Mouse (Mus musculus) cortical plate, adult 2 months (tissue): ENCODE results near the gene Git2. TPM values are rescaled to one million over a fixed set of nuclear protein-coding genes. Genes with fewer than 3 reads are reported as not detected.

Experiments used
- H3K27ac ChIP-seq: fragments of 200-500 bp; 2 replicates; pipeline ENCODE4 v1.5.1; 2012; ENCODE audit warnings: low read length, control low read depth, inconsistent platforms; ENCODE audit not compliant: insufficient read depth
- H3K4me1 ChIP-seq: fragments of 200-500 bp; 2 replicates; pipeline ENCODE4 v1.6.1; 2011; ENCODE audit warnings: low read length; ENCODE audit not compliant: control insufficient read depth, insufficient read depth
- H3K4me3 ChIP-seq: fragments of 200-500 bp; 2 replicates; pipeline ENCODE4 v1.5.1; 2011; ENCODE audit warnings: mild to moderate bottlenecking, low read length, control low read depth; ENCODE audit not compliant: insufficient read depth
- CTCF ChIP-seq: fragments of 200-500 bp; IDR thresholded peaks from 2 replicates; pipeline ENCODE4 v1.5.1; 2011; ENCODE audit warnings: mild to moderate bottlenecking, control low read depth, low read length; ENCODE audit not compliant: insufficient read depth; ENCODE audit errors: extremely low read depth
- POLR2A ChIP-seq: fragments of 200-500 bp; IDR thresholded peaks from 2 replicates; pipeline ENCODE4 v1.6.1; 2011; ENCODE audit warnings: mild to moderate bottlenecking, low read length, control low read depth; ENCODE audit not compliant: insufficient read depth; ENCODE audit errors: extremely low read depth
- polyA plus RNA-seq: library from polyadenylated mRNA; depleted of rRNA; stranded (reverse); fragments of >200 nt; gene quantifications from 2 replicates; pipeline ENCODE4 v1.2.3, GENCODE M21; 2012

Gene Git2
- polyA plus RNA-seq, 1 experiment = 44.0 TPM

DNA sequence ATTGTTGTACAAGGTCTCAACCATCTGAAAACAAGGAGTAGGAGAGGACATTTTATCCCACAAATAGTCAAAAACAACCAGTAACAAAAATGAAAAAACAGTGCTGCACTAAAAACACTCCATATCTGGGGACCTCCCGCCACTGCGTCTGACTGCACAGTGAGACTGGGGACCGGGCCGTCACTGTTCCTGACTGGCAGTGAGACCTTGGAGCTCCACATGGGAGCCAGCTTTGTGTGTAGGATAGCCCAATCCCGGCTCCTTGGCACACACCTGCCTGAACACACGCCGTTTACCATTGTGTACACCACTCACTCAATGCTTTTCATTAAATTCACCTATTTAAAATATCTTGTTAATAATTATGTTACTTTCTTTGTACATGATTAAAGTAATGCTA is 8.1 kb downstream of the Git2 start:
- no peak for TF ChIP-seq POLR2A
- TF ChIP-seq CTCF = no peak
- Histone ChIP-seq H3K27ac (no peak overlapping the region), H3K4me3 (no peak overlapping the region), H3K4me1 (no peaks in the 10 kb centered on the region)

DNA sequence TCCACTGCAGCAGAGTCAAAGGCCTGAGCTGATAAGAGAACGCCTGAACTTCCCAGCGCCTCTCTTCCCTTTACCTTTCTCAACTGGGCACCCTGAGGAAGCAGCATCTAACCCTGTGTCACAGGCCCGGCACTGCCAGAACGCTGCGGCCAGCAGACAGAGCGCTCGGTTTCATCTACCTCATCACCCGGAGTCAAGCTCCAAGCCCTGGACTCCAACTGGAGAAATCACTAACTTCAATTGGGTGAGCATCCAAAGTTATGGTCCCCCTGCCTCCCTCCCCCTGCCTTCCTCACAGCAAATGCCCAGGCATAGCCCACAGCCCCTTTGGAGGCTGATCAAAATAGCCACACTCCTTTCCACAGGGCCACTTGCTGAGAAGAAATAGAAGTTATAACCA is 8.6 kb downstream of the Git2 start:
- TF ChIP-seq POLR2A (no peak), CTCF (no peak)
- no peaks in the 10 kb centered on the region for H3K4me1 ChIP-seq
- no peak overlapping the region for H3K27ac ChIP-seq
- no peak overlapping the region for H3K4me3 ChIP-seq

DNA sequence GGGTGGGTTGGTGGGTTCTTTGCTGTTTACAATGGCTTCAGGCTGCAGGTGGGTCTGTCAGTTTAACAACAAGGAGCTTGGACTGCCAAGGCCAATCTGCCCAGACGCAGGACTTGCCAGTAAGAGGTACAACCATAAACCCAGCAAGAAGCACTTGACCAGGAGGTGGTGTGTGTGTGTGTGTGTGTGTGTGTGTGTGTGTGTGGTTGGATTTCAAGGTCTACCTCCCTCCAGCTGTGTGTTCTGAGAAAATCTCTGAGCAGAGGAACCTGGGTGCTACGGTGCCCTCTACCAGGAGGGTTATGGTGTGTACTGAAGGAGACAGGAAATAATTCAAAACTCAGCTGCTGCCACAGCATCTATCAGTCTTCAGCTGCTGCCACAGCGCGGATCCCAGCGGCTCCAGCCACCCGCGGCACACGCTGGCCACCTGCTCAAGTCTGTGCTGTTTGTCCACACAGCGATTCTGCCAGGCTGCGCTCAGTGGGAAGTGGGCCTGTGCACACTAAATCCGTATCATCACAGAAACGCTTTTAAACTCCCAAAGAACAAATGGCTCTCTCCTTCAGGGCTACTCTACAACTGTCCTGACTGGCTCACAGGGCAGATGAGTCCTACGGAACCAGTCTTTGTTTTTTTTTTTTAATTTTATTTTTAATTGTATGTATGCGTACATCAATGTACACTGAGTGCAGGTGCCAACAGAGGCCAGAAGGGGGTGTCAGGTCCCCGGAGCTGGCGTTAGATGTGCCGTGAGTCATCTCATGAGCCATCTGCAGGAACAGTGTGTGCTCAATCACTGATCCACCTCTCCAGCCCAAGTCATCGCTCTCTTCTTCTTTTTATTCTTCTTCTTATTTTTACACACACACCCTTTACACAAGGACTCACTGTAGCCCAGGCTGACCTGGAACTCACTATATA is 10.2 kb downstream of the Git2 start:
- TF ChIP-seq POLR2A (no peak), CTCF (0 out of 2 replicates have a peak, but pooled peaks have one; percentile 6)
- H3K4me1 ChIP-seq = peaks cover 2% of the 10 kb centered on the region; the same call in 1 of the 2 replicates
- no peak overlapping the region for H3K27ac ChIP-seq

DNA sequence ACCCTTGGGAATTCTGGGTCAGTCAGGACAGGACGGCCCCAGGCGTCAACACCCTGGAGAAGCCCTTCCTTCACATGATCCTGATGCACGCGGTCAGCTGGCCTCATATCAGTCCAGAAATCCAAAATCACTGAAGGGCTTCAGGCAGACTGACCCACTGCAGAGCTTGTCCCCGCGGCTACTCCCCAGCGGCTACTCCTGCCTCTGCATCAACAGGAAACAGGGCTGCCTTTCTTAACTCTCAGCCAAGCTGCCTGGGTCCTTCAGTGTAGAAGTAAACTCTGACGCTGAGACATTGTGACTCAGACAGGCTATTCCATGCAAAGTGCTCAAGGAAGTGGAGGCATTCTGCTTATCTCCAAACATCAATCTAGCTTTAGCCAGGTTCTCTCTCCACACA is 13.3 kb downstream of the Git2 start:
- TF ChIP-seq POLR2A = no peak
- no peak for TF ChIP-seq CTCF

More for the DNA sequence above, 10.2 kb downstream of the Git2 start:
- no peak overlapping the region for H3K4me3 ChIP-seq

DNA sequence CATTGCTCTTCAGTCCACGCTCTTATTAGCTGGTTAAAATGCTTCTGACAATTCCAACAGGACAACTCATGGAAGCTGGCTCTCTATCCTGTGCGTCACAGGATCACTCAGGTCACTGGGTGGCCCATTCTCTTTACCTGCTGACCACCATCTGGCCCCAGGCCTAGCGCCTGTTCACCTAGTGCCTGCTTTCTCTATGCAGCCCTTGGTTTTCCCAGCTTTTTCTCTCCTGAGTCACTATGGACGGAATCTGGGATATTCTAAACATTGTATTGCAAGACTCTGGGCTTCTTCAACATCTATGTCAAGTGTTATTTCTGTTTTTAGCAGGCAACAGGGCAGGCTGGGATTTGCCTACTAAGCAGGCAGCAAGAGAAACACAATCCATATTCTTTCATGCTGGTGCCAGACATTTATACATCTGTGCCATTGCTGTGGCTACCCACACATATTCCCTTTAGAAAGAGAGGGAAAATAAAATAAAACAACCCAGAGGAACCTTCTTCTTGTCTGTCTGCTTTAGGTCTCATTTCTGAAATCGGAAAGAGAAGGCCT is 15.7 kb downstream of the Git2 start:
- Histone ChIP-seq H3K4me3 (no peak overlapping the region), H3K4me1 (peaks cover 3% of the 10 kb centered on the region; the same call in 1 of the 2 replicates), H3K27ac (no peak overlapping the region)
- TF ChIP-seq POLR2A (no peak), CTCF (no peak)

More for the DNA sequence above, 13.3 kb downstream of the Git2 start:
- Histone ChIP-seq H3K4me3 (no peak overlapping the region), H3K27ac (no peak overlapping the region), H3K4me1 (peaks cover 3% of the 10 kb centered on the region; the same call in 1 of the 2 replicates)

DNA sequence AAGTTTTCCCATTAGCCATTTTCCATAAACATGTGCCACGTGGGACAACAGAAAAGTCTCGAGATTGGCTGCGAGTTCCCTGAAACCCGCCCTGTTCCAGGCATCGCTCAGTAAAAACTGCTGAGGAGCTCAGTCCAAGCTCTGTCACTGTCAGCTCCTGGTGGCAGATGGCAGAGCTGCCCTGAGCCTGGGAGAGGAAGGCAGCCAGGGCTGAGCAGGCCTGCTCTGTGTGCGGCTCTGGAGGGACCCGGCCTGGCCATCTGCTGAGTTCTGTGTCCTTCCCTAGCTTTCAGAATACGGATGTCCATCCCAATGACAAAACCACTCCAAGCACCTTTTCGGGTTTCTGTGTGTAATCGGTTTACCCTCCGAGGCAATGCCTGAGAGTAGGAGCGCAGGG is 21.9 kb downstream of the Git2 start:
- Histone ChIP-seq H3K27ac (0 out of 2 replicates have a peak overlapping the region, but pooled peaks have one; percentile 47), H3K4me1 (no peaks in the 10 kb centered on the region), H3K4me3 (no peak overlapping the region)
- no peak for TF ChIP-seq CTCF
- no peak for TF ChIP-seq POLR2A

DNA sequence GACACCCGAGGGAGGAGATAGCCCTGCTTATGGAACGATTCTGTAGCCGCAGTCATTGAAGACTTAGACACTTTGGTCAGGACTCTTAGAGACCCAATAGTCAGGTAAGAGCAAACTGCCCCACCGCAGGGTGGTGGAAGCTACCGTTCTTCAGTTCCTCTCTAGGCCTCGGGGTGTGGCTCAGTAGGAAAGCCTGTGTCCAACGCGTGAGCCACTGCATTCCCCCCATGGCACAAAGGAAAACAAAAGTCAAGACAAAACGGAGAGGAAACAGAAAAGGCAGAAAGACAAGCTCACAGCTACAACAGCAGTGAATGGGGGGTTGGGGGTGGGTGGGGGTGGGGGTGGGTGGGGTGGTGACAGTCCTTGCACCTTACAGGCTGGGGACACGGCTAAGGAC is 22.9 kb downstream of the Git2 start:
- Histone ChIP-seq H3K4me1 (no peaks in the 10 kb centered on the region), H3K4me3 (no peak overlapping the region), H3K27ac (no peak overlapping the region)
- no peak for TF ChIP-seq POLR2A
- no peak for TF ChIP-seq CTCF

DNA sequence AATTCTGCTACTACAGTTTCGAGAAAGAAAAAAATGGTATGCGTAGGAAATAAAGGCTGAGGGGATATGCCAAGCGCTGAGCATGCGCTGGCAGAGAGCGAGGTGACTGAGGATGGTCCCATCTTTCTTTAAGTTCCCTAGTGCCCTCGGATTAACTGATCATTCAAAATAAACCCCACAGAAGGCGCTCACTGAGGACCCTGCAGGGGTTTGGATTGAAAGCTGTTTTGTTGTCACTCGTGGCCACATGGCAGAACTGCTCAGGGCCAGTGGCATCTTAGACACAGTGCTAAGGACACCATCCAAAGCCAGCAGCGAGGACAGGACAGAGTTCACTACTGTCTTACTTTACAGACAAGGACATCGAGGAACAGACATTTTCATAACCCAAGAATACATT is 25.0 kb downstream of the Git2 start:
- TF ChIP-seq POLR2A = no peak
- TF ChIP-seq CTCF = no peak
- Histone ChIP-seq H3K4me1 (no peaks in the 10 kb centered on the region), H3K4me3 (no peak overlapping the region), H3K27ac (no peak overlapping the region)

DNA sequence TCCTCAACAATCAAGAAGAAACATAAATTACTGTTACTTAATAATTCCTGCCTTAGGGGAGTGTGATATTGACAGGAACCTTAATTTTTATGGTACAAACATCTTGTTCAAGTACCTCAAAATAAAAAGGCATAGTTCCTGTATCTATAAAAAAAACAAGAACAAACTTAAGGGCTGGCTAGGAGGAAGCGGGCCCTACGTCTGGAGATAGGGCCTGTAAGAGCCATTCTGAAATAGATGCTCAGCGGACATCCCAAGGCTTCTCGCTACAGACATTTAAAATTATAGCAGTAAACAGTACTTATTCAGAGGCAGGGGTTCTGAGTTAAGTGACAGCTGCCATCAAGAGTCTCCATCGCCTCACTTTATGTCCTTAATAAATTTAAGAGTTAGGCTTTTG is 27.8 kb downstream of the Git2 start:
- Histone ChIP-seq H3K27ac (no peak overlapping the region), H3K4me3 (no peak overlapping the region), H3K4me1 (no peaks in the 10 kb centered on the region)
- TF ChIP-seq CTCF (no peak), POLR2A (no peak)
